Mouse (Mus musculus): ENCODE results near the gene Rassf3. TPM values are rescaled to one million over a fixed set of nuclear protein-coding genes. Genes with fewer than 3 reads are reported as not detected.

Rassf3 gene
- polyA plus RNA-seq, 1 experiment from 2014 or later = 14.8 TPM

- no peak for ATAC-seq (ENCODE audit: low FRiP score, low TSS enrichment)
- WGBS = 82% methylated on average over 8 of the region's 8 CpGs
- no peak overlapping the region for H3K9ac ChIP-seq (replicated peaks; ENCODE audit: low read length)
These were observed 112.9 kb downstream of the Rassf3 start for GRCm38 (mm10) chr10:121363201-121363600.

DNA sequence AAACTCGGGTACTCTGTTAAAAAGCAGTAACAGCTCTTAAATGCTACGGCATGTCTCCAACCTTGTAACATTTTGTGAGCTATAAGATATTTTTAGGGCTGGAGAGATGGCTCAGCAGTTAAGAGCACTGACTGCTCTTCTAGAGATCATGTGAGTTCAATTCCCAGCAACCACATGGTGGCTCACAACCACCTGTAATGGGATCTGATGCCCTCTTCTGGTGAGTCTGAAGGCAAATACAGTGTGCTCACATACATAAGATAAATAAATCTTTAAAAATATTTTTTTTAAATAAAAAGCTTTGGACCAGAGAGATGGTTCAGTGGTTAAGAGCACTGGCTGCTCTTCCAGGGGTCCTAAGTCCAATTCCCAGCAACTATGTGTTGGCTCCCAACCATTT lies 115.8 kb downstream of the Rassf3 start:
- no peak for ATAC-seq (ENCODE audit: low FRiP score, low TSS enrichment)
- Histone ChIP-seq H3K9me3 (ENCODE audit: low read length) (no peaks in the 10 kb centered on the region), H3K4me3 (ENCODE audit: low read length) (no peak overlapping the region), H3K27me3 (ENCODE audit: insufficient read depth, low read length) (no peaks in the 10 kb centered on the region), H3K36me3 (ENCODE audit: insufficient read depth, low read length) (no peaks in the 10 kb centered on the region), H3K27ac (ENCODE audit: low read length) (no peak overlapping the region), H3K9ac (replicated peaks; ENCODE audit: low read length) (no peak overlapping the region), H3K4me2 (replicated peaks; ENCODE audit: low read depth, low read length) (no peak overlapping the region), H3K4me1 (ENCODE audit: insufficient read depth, low read length) (peaks cover 4% of the 10 kb centered on the region; the same call in 1 of the 2 replicates)
- 89% methylated on average over 2 of the region's 2 CpGs for WGBS

More at GRCm38 (mm10) chr10:121363201-121363600, 112.9 kb downstream of the Rassf3 start:
- Histone ChIP-seq H3K4me3 (ENCODE audit: low read length) (no peak overlapping the region), H3K4me1 (ENCODE audit: insufficient read depth, low read length) (peaks cover 12% of the 10 kb centered on the region), H3K36me3 (ENCODE audit: insufficient read depth, low read length) (no peaks in the 10 kb centered on the region), H3K27me3 (ENCODE audit: insufficient read depth, low read length) (no peaks in the 10 kb centered on the region), H3K9me3 (ENCODE audit: low read length) (no peaks in the 10 kb centered on the region), H3K27ac (ENCODE audit: low read length) (no peak overlapping the region), H3K4me2 (replicated peaks; ENCODE audit: low read depth, low read length) (no peak overlapping the region)

Other genes starting within 250 kb of the Rassf3 start
- gene Tbc1d30, start 125.1 kb downstream of the Rassf3 start, polyA plus RNA-seq (2015; fragmentation: Nextera tagmentation; extraction: Ambion mirVana) = 0.80 and 0.95 TPM in 2 replicates
- 52.4 and 58.5 TPM in 2 replicates for gene Gns, start 111.3 kb downstream of the Rassf3 start, polyA plus RNA-seq (2015; fragmentation: Nextera tagmentation; extraction: Ambion mirVana)
- 34.2 TPM in 2 replicates for gene Tbk1, start 110.4 kb upstream of the Rassf3 start, polyA plus RNA-seq (2015; fragmentation: Nextera tagmentation; extraction: Ambion mirVana)
- gene Xpot, start 150.0 kb upstream of the Rassf3 start, polyA plus RNA-seq (2015; fragmentation: Nextera tagmentation; extraction: Ambion mirVana) = 48.3 and 55.9 TPM in 2 replicates
- gene D930020B18Rik, start 165.2 kb upstream of the Rassf3 start, polyA plus RNA-seq (2015; fragmentation: Nextera tagmentation; extraction: Ambion mirVana) = 0.27 and 0.30 TPM in 2 replicates